Comparison of ENCODE assay signal across 16 mouse cellular contexts in genomic region chr9:91369293-91369991, GRCm38 (mm10). TPM values are rescaled to one million over a fixed set of nuclear protein-coding genes. Genes with fewer than 3 reads are reported as not detected.
DNase-seq lines count a peak whose midpoint lies in the region; ATAC-seq and TF ChIP-seq lines count a peak whose summit lies in the region.
"Had no signal": no experiment of that assay in that cellular context is flagged by ENCODE, and none has a peak within 500 bp of the region (broad histone marks: within the 10 kb centered on the region; RNA-seq: fewer than 3 reads in every experiment).

No protein-coding gene starts in this region.

- 8% methylated on average over 26 of the region's 26 CpGs for WGBS in forebrain, embryonic 13.5 days
- 1% methylated on average over 26 of the region's 26 CpGs for WGBS in limb, embryonic 11.5 days
- 7% methylated on average over 26 of the region's 26 CpGs for WGBS in neural tube, embryonic 15.5 days
- 5% methylated on average over 26 of the region's 26 CpGs for WGBS in liver, embryonic 11.5 days

- ATAC-seq in forebrain, embryonic 13.5 days = no peak
- ATAC-seq in limb, embryonic 11.5 days (ENCODE audit: insufficient number of reproducible peaks, low FRiP score, low TSS enrichment, low read depth) = no peak
- no peak for ATAC-seq in neural tube, embryonic 15.5 days (ENCODE audit: low FRiP score)
- no peak for ATAC-seq in liver, embryonic 11.5 days (replicated peaks; ENCODE audit: low FRiP score)
- ATAC-seq: Patski had no signal

- peak overlapping the region; percentile 59; the same call in 1 of the 2 replicates for H3K27ac ChIP-seq in left cerebral cortex, adult 2 months
- H3K27ac ChIP-seq in forebrain, embryonic 13.5 days = peak overlapping the region; percentile 83
- no peak overlapping the region for H3K27ac ChIP-seq in limb, embryonic 11.5 days (replicated peaks; ENCODE audit: low read depth, low read length)
- peak overlapping the region; percentile 95 for H3K27ac ChIP-seq in neural tube, embryonic 15.5 days (replicated peaks)
- H3K27ac ChIP-seq in liver, embryonic 11.5 days (ENCODE audit: low read depth, low read length) = no peak overlapping the region
- H3K27ac ChIP-seq: embryonic facial prominence, embryonic 15.5 days; heart, embryonic 15.5 days; liver, embryonic 13.5 days; stomach, embryonic 15.5 days had no signal

- no peak for DNase-seq in left cerebral cortex, adult 2 months (ENCODE audit: extremely low spot score in 1 of 2, low spot score in 2 of 2)
- no peak for DNase-seq in left cerebral cortex, adult 8-10 months (ENCODE audit: low spot score in 2 of 2)
- DNase-seq in limb, embryonic 11.5 days (ENCODE audit: low spot score) = peak; percentile 39
- DNase-seq in urinary bladder, postnatal 25 days (ENCODE audit: low spot score) = no peak
- no peak for DNase-seq in thymus, postnatal 25 days
- no peak for DNase-seq in liver, embryonic 11.5 days (ENCODE audit: low spot score)
- DNase-seq: gastrocnemius, postnatal 25 days; kidney, adult 2 months; liver, embryonic 13.5 days; right cerebral cortex, adult 18-20 months had no signal

- H3K27me3 ChIP-seq in forebrain, embryonic 13.5 days = peaks cover 87% of the 10 kb centered on the region
- H3K27me3 ChIP-seq in limb, embryonic 11.5 days (ENCODE audit: control insufficient read depth, insufficient read depth, low read length) = peaks cover 89% of the 10 kb centered on the region
- H3K27me3 ChIP-seq in neural tube, embryonic 15.5 days (replicated peaks) = peaks cover 45% of the 10 kb centered on the region
- peaks cover 92% of the 10 kb centered on the region for H3K27me3 ChIP-seq in liver, embryonic 11.5 days (replicated peaks; ENCODE audit: control insufficient read depth, insufficient read depth, low read length)

- no peaks in the 10 kb centered on the region for H3K9me3 ChIP-seq in forebrain, embryonic 13.5 days (replicated peaks)
- H3K9me3 ChIP-seq in limb, embryonic 11.5 days (ENCODE audit: control insufficient read depth, low read length) = no peaks in the 10 kb centered on the region
- no peaks in the 10 kb centered on the region for H3K9me3 ChIP-seq in neural tube, embryonic 15.5 days (replicated peaks)
- H3K9me3 ChIP-seq in liver, embryonic 11.5 days (ENCODE audit: control insufficient read depth, low read length) = no peaks in the 10 kb centered on the region
- H3K9me3 ChIP-seq: embryonic facial prominence, embryonic 15.5 days; heart, embryonic 15.5 days; liver, embryonic 13.5 days; stomach, embryonic 15.5 days had no signal

- intact Hi-C loops in left cerebral cortex, adult 2 months (cut with DNase I) = no loop called here

- H3K4me2 ChIP-seq in forebrain, embryonic 13.5 days = peak overlapping the region; percentile 50
- no peak overlapping the region for H3K4me2 ChIP-seq in limb, embryonic 11.5 days (ENCODE audit: low read depth, severe bottlenecking)
- peak overlapping the region; percentile 45 for H3K4me2 ChIP-seq in neural tube, embryonic 15.5 days
- no peak overlapping the region for H3K4me2 ChIP-seq in liver, embryonic 11.5 days
- H3K4me2 ChIP-seq: embryonic facial prominence, embryonic 15.5 days; heart, embryonic 15.5 days; liver, embryonic 13.5 days; stomach, embryonic 15.5 days had no signal

- H3K4me3 ChIP-seq in left cerebral cortex, adult 2 months = no peak overlapping the region
- H3K4me3 ChIP-seq in forebrain, embryonic 13.5 days = peak overlapping the region; percentile 35
- H3K4me3 ChIP-seq in limb, embryonic 11.5 days (ENCODE audit: low read depth, low read length) = no peak overlapping the region
- H3K4me3 ChIP-seq in neural tube, embryonic 15.5 days (replicated peaks) = peak overlapping the region; percentile 34
- no peak overlapping the region for H3K4me3 ChIP-seq in liver, embryonic 11.5 days (ENCODE audit: low read depth, low read length)
- H3K4me3 ChIP-seq: embryonic facial prominence, embryonic 15.5 days; heart, embryonic 15.5 days; liver, embryonic 13.5 days; stomach, embryonic 15.5 days had no signal

- no peak for TF ChIP-seq CTCF in left cerebral cortex, adult 2 months (IDR thresholded peaks at IDR 0.05)

- H3K9ac ChIP-seq in forebrain, embryonic 13.5 days = peak overlapping the region; percentile 66
- H3K9ac ChIP-seq in limb, embryonic 11.5 days (ENCODE audit: low read length) = no peak overlapping the region
- H3K9ac ChIP-seq in neural tube, embryonic 15.5 days (replicated peaks) = peak overlapping the region; percentile 38
- no peak overlapping the region for H3K9ac ChIP-seq in liver, embryonic 11.5 days (ENCODE audit: low read depth, low read length)
- H3K9ac ChIP-seq: embryonic facial prominence, embryonic 15.5 days; heart, embryonic 15.5 days; liver, embryonic 13.5 days; stomach, embryonic 15.5 days had no signal

- H3K4me1 ChIP-seq in forebrain, embryonic 13.5 days = 0 out of 2 replicates have a peak, but pooled peaks cover 2% of the 10 kb centered on the region
- no peaks in the 10 kb centered on the region for H3K4me1 ChIP-seq in limb, embryonic 11.5 days (ENCODE audit: control insufficient read depth, insufficient read depth, low read length)
- H3K4me1 ChIP-seq in neural tube, embryonic 15.5 days = peaks cover 8% of the 10 kb centered on the region
- H3K4me1 ChIP-seq in liver, embryonic 11.5 days (replicated peaks; ENCODE audit: control insufficient read depth, insufficient read depth, low read length) = no peaks in the 10 kb centered on the region

- H3K36me3 ChIP-seq in forebrain, embryonic 13.5 days (ENCODE audit: poor library complexity, severe bottlenecking) = no peaks in the 10 kb centered on the region
- H3K36me3 ChIP-seq in limb, embryonic 11.5 days (ENCODE audit: control insufficient read depth, insufficient read depth, low read length) = no peaks in the 10 kb centered on the region
- no peaks in the 10 kb centered on the region for H3K36me3 ChIP-seq in neural tube, embryonic 15.5 days
- H3K36me3 ChIP-seq in liver, embryonic 11.5 days (ENCODE audit: control insufficient read depth, insufficient read depth, low read length) = no peaks in the 10 kb centered on the region
- H3K36me3 ChIP-seq: embryonic facial prominence, embryonic 15.5 days; heart, embryonic 15.5 days; liver, embryonic 13.5 days; stomach, embryonic 15.5 days had no signal

RNA-seq across cellular contexts. Expression of gene Zic1, which starts 3.8 kb away (rescaled TPM):
- total RNA-seq in left cerebral cortex, adult 2 months (2021) = 10 to 100 TPM; 15.8 to 16.0 TPM
- total RNA-seq in left cerebral cortex, adult 8-10 months (2022) = 10 to 100 TPM; 13.6 to 36.2 (median 24.1) TPM
- polyA plus RNA-seq in forebrain, embryonic 13.5 days (2015; fragmentation: Nextera tagmentation; extraction: Ambion mirVana) = 10.8 and 15.1 TPM in 2 replicates
- polyA plus RNA-seq in limb, embryonic 11.5 days (2014; fragmentation: Nextera tagmentation; extraction: Ambion mirVana) = 0.18 and 0.27 TPM in 2 replicates
- 9.7 and 13.2 TPM in 2 replicates for polyA plus RNA-seq in neural tube, embryonic 15.5 days (2015; fragmentation: Nextera tagmentation; extraction: Ambion mirVana)
- 0.04 and 0.06 TPM in 2 replicates for polyA plus RNA-seq in liver, embryonic 11.5 days (2014; fragmentation: Nextera tagmentation; extraction: Ambion mirVana)
- polyA plus RNA-seq: kidney, adult 2 months; Patski had no signal

RNA-seq across cellular contexts. Expression of gene Zic4, which starts 7.2 kb away (rescaled TPM):
- 1 to 10 TPM; 4.0 to 4.6 TPM for total RNA-seq in left cerebral cortex, adult 2 months (2021)
- total RNA-seq in left cerebral cortex, adult 8-10 months (2022) = 1 to 10 TPM; 3.2 to 8.1 (median 5.6) TPM
- 48.4 and 62.0 TPM in 2 replicates for polyA plus RNA-seq in forebrain, embryonic 13.5 days (2015; fragmentation: Nextera tagmentation; extraction: Ambion mirVana)
- 0.34 and 0.37 TPM in 2 replicates for polyA plus RNA-seq in limb, embryonic 11.5 days (2014; fragmentation: Nextera tagmentation; extraction: Ambion mirVana)
- polyA plus RNA-seq in neural tube, embryonic 15.5 days (2015; fragmentation: Nextera tagmentation; extraction: Ambion mirVana) = 28.3 and 44.9 TPM in 2 replicates
- not detected in 2 replicates for polyA plus RNA-seq in liver, embryonic 11.5 days (2014; fragmentation: Nextera tagmentation; extraction: Ambion mirVana)
- total RNA-seq: gastrocnemius, postnatal 25 days had no signal
- polyA plus RNA-seq: heart, embryonic 15.5 days; kidney, adult 2 months; liver, embryonic 13.5 days; Patski had no signal

Comparison
In these comparisons a context has a peak if more than half of its experiments do, and no peak if none do; other contexts are left out.
1. H3K27ac ChIP-seq: peak in left cerebral cortex, adult 2 months (single experiment), forebrain, embryonic 13.5 days (single experiment) and neural tube, embryonic 15.5 days (single experiment); none in limb, embryonic 11.5 days (single experiment) and liver, embryonic 11.5 days (single experiment).
2. H3K4me3 ChIP-seq: peak in forebrain, embryonic 13.5 days (single experiment) and neural tube, embryonic 15.5 days (single experiment); none in left cerebral cortex, adult 2 months (single experiment), limb, embryonic 11.5 days (single experiment) and liver, embryonic 11.5 days (single experiment).
3. H3K4me2 ChIP-seq: peak in forebrain, embryonic 13.5 days (single experiment) and neural tube, embryonic 15.5 days (single experiment); none in limb, embryonic 11.5 days (single experiment) and liver, embryonic 11.5 days (single experiment).
4. H3K9ac ChIP-seq: peak in forebrain, embryonic 13.5 days (single experiment) and neural tube, embryonic 15.5 days (single experiment); none in limb, embryonic 11.5 days (single experiment) and liver, embryonic 11.5 days (single experiment).
5. RNA of gene Zic4, which starts 7.2 kb away (polyA plus RNA-seq): 48.4 to 62.0 TPM in forebrain, embryonic 13.5 days and 28.3 to 44.9 TPM in neural tube, embryonic 15.5 days; 0.34 to 0.37 TPM in limb, embryonic 11.5 days and not detected in liver, embryonic 11.5 days; every median in the first group is over 10 times any median in the second.